Mouse (Mus musculus): Measurements from ENCODE around the gene Dpp10. TPM values are rescaled to one million over a fixed set of nuclear protein-coding genes. Genes with fewer than 3 reads are reported as not detected.
A peak's percentile ranks its signal among the peaks of the same experiment; 100 is the strongest.

The Dpp10 gene
- polyA plus RNA-seq, 1 experiment from 2014 or later: 23.7 TPM

GRCm38 (mm10) chr1:124031968-124032367 is 13.4 kb downstream of the Dpp10 start:
- no peaks in the 10 kb centered on the region for H3K4me1 ChIP-seq (ENCODE audit: control insufficient read depth, insufficient read depth, low read length)
- no peak overlapping the region for H3K9ac ChIP-seq (replicated peaks; ENCODE audit: low read length)
- 86% methylated on average over 2 of the region's 2 CpGs for whole genome bisulfite sequencing
- no peak overlapping the region for H3K27ac ChIP-seq (replicated peaks; ENCODE audit: low read depth, low read length)
- no peaks in the 10 kb centered on the region for H3K36me3 ChIP-seq (ENCODE audit: control insufficient read depth, insufficient read depth, low read length)
- no peaks in the 10 kb centered on the region for H3K9me3 ChIP-seq (ENCODE audit: control insufficient read depth, low read length)
- no peak overlapping the region for H3K4me3 ChIP-seq (replicated peaks; ENCODE audit: low read depth, low read length)
- no peaks in the 10 kb centered on the region for H3K27me3 ChIP-seq (ENCODE audit: control insufficient read depth, insufficient read depth, low read length)
- DNase-seq (no peak), ATAC-seq (ENCODE audit: low FRiP score, low TSS enrichment) (no peak)
- no peak overlapping the region for H3K4me2 ChIP-seq (ENCODE audit: low read length)

GRCm38 (mm10) chr1:124002797-124003196 is 42.6 kb downstream of the Dpp10 start:
- Histone ChIP-seq H3K4me2 (ENCODE audit: low read length) (no peak overlapping the region), H3K4me1 (ENCODE audit: control insufficient read depth, insufficient read depth, low read length) (no peaks in the 10 kb centered on the region), H3K9ac (replicated peaks; ENCODE audit: low read length) (no peak overlapping the region), H3K27ac (replicated peaks; ENCODE audit: low read depth, low read length) (no peak overlapping the region), H3K9me3 (ENCODE audit: control insufficient read depth, low read length) (no peaks in the 10 kb centered on the region), H3K27me3 (ENCODE audit: control insufficient read depth, insufficient read depth, low read length) (no peaks in the 10 kb centered on the region), H3K4me3 (replicated peaks; ENCODE audit: low read depth, low read length) (no peak overlapping the region), H3K36me3 (ENCODE audit: control insufficient read depth, insufficient read depth, low read length) (no peaks in the 10 kb centered on the region)
- WGBS: 86% methylated on average over 6 of the region's 6 CpGs
- DNase-seq (no peak), ATAC-seq (ENCODE audit: low FRiP score, low TSS enrichment) (no peak)

- ATAC-seq (ENCODE audit: low FRiP score, low TSS enrichment) (no peak), DNase-seq (peak; percentile 11)
- H3K4me2 ChIP-seq (ENCODE audit: low read length): no peak overlapping the region
- H3K27me3 ChIP-seq (ENCODE audit: control insufficient read depth, insufficient read depth, low read length): no peaks in the 10 kb centered on the region
- no peaks in the 10 kb centered on the region for H3K4me1 ChIP-seq (ENCODE audit: control insufficient read depth, insufficient read depth, low read length)
- H3K9me3 ChIP-seq (ENCODE audit: control insufficient read depth, low read length): no peaks in the 10 kb centered on the region
- H3K27ac ChIP-seq (replicated peaks; ENCODE audit: low read depth, low read length): no peak overlapping the region
- H3K9ac ChIP-seq (replicated peaks; ENCODE audit: low read length): no peak overlapping the region
- no peaks in the 10 kb centered on the region for H3K36me3 ChIP-seq (ENCODE audit: control insufficient read depth, insufficient read depth, low read length)
- WGBS: 68% methylated on average over 3 of the region's 3 CpGs
- no peak overlapping the region for H3K4me3 ChIP-seq (replicated peaks; ENCODE audit: low read depth, low read length)
Measured at GRCm38 (mm10) chr1:123995780-123996179, 49.6 kb downstream of the Dpp10 start.

GRCm38 (mm10) chr1:123985324-123986024 is 59.9 kb downstream of the Dpp10 start:
- no peaks in the 10 kb centered on the region for H3K4me1 ChIP-seq (ENCODE audit: control insufficient read depth, insufficient read depth, low read length)
- H3K4me3 ChIP-seq (replicated peaks; ENCODE audit: low read depth, low read length): no peak overlapping the region
- no peaks in the 10 kb centered on the region for H3K27me3 ChIP-seq (ENCODE audit: control insufficient read depth, insufficient read depth, low read length)
- 90% methylated on average over 2 of the region's 2 CpGs for WGBS
- H3K9ac ChIP-seq (replicated peaks; ENCODE audit: low read length): no peak overlapping the region
- H3K4me2 ChIP-seq (ENCODE audit: low read length): no peak overlapping the region
- no peak for DNase-seq
- ATAC-seq (ENCODE audit: low FRiP score, low TSS enrichment): no peak
- H3K9me3 ChIP-seq (ENCODE audit: control insufficient read depth, low read length): no peaks in the 10 kb centered on the region
- no peaks in the 10 kb centered on the region for H3K36me3 ChIP-seq (ENCODE audit: control insufficient read depth, insufficient read depth, low read length)
- H3K27ac ChIP-seq (replicated peaks; ENCODE audit: low read depth, low read length): no peak overlapping the region

- WGBS: 78% methylated on average over 1 of the region's 1 CpGs
- ATAC-seq (ENCODE audit: low FRiP score, low TSS enrichment): no peak
Measured at GRCm38 (mm10) chr1:123978597-123978996, 66.8 kb downstream of the Dpp10 start.

GRCm38 (mm10) chr1:123974621-123975020 is 70.7 kb downstream of the Dpp10 start:
- no peaks in the 10 kb centered on the region for H3K9me3 ChIP-seq (ENCODE audit: control insufficient read depth, low read length)
- H3K9ac ChIP-seq (replicated peaks; ENCODE audit: low read length): no peak overlapping the region
- no peaks in the 10 kb centered on the region for H3K27me3 ChIP-seq (ENCODE audit: control insufficient read depth, insufficient read depth, low read length)
- no peaks in the 10 kb centered on the region for H3K4me1 ChIP-seq (ENCODE audit: control insufficient read depth, insufficient read depth, low read length)
- H3K4me2 ChIP-seq (ENCODE audit: low read length): no peak overlapping the region
- no peak overlapping the region for H3K4me3 ChIP-seq (replicated peaks; ENCODE audit: low read depth, low read length)
- H3K36me3 ChIP-seq (ENCODE audit: control insufficient read depth, insufficient read depth, low read length): no peaks in the 10 kb centered on the region
- H3K27ac ChIP-seq (replicated peaks; ENCODE audit: low read depth, low read length): no peak overlapping the region
- 30% methylated on average over 3 of the region's 3 CpGs for WGBS
- ATAC-seq (ENCODE audit: low FRiP score, low TSS enrichment) (no peak), DNase-seq (peak; percentile 66)

More at GRCm38 (mm10) chr1:123978597-123978996, 66.8 kb downstream of the Dpp10 start:
- Histone ChIP-seq H3K27me3 (ENCODE audit: control insufficient read depth, insufficient read depth, low read length) (no peaks in the 10 kb centered on the region), H3K4me3 (replicated peaks; ENCODE audit: low read depth, low read length) (no peak overlapping the region), H3K9me3 (ENCODE audit: control insufficient read depth, low read length) (no peaks in the 10 kb centered on the region), H3K4me1 (ENCODE audit: control insufficient read depth, insufficient read depth, low read length) (no peaks in the 10 kb centered on the region), H3K36me3 (ENCODE audit: control insufficient read depth, insufficient read depth, low read length) (no peaks in the 10 kb centered on the region), H3K27ac (replicated peaks; ENCODE audit: low read depth, low read length) (no peak overlapping the region), H3K9ac (replicated peaks; ENCODE audit: low read length) (no peak overlapping the region), H3K4me2 (ENCODE audit: low read length) (no peak overlapping the region)
- peak; percentile 8 for DNase-seq

GRCm38 (mm10) chr1:123946149-123946548 is 99.2 kb downstream of the Dpp10 start:
- Histone ChIP-seq H3K9me3 (ENCODE audit: control insufficient read depth, low read length) (no peaks in the 10 kb centered on the region), H3K36me3 (ENCODE audit: control insufficient read depth, insufficient read depth, low read length) (no peaks in the 10 kb centered on the region), H3K27ac (replicated peaks; ENCODE audit: low read depth, low read length) (no peak overlapping the region), H3K9ac (replicated peaks; ENCODE audit: low read length) (no peak overlapping the region), H3K4me2 (ENCODE audit: low read length) (no peak overlapping the region), H3K4me1 (ENCODE audit: control insufficient read depth, insufficient read depth, low read length) (no peaks in the 10 kb centered on the region), H3K4me3 (replicated peaks; ENCODE audit: low read depth, low read length) (no peak overlapping the region), H3K27me3 (ENCODE audit: control insufficient read depth, insufficient read depth, low read length) (no peaks in the 10 kb centered on the region)
- WGBS: 54% methylated on average over 4 of the region's 4 CpGs
- DNase-seq (peak; percentile 50), ATAC-seq (ENCODE audit: low FRiP score, low TSS enrichment) (peak; percentile 70; the same call in 1 of the 2 replicates)

GRCm38 (mm10) chr1:123940826-123941225 is 104.5 kb downstream of the Dpp10 start:
- H3K27ac ChIP-seq (replicated peaks; ENCODE audit: low read depth, low read length): no peak overlapping the region
- H3K9me3 ChIP-seq (ENCODE audit: control insufficient read depth, low read length): no peaks in the 10 kb centered on the region
- H3K27me3 ChIP-seq (ENCODE audit: control insufficient read depth, insufficient read depth, low read length): no peaks in the 10 kb centered on the region
- DNase-seq (no peak), ATAC-seq (ENCODE audit: low FRiP score, low TSS enrichment) (no peak)
- H3K9ac ChIP-seq (replicated peaks; ENCODE audit: low read length): no peak overlapping the region
- H3K4me3 ChIP-seq (replicated peaks; ENCODE audit: low read depth, low read length): no peak overlapping the region
- H3K4me1 ChIP-seq (ENCODE audit: control insufficient read depth, insufficient read depth, low read length): no peaks in the 10 kb centered on the region
- H3K36me3 ChIP-seq (ENCODE audit: control insufficient read depth, insufficient read depth, low read length): no peaks in the 10 kb centered on the region
- no peak overlapping the region for H3K4me2 ChIP-seq (ENCODE audit: low read length)
- WGBS: 94% methylated on average over 1 of the region's 1 CpGs

All from midbrain, embryonic 14.5 days (tissue).